Mouse (Mus musculus) embryonic fibroblast, embryonic 13.5 days (primary cell): Measurements from ENCODE around the gene Stt3b. TPM values are rescaled to one million over a fixed set of nuclear protein-coding genes. Genes with fewer than 3 reads are reported as not detected.

Source experiments
- H3K27ac ChIP-seq: 2 replicates; pipeline ENCODE4 v1.5.1; 2012; ENCODE audit warnings: low read length, control low read depth, inconsistent platforms; ENCODE audit not compliant: insufficient read depth
- H3K4me1 ChIP-seq: 2 replicates; pipeline ENCODE4 v1.6.1; 2011; ENCODE audit warnings: low read length; ENCODE audit not compliant: control insufficient read depth, insufficient read depth
- H3K4me3 ChIP-seq: 2 replicates; pipeline ENCODE4 v1.5.1; 2011; ENCODE audit warnings: mild to moderate bottlenecking, control low read depth, low read length; ENCODE audit not compliant: insufficient read depth
- CTCF ChIP-seq: IDR thresholded peaks from 2 replicates; pipeline ENCODE4 v1.5.1; 2011; ENCODE audit warnings: mild to moderate bottlenecking, control low read depth, low read length, moderate library complexity, borderline replicate concordance; ENCODE audit not compliant: insufficient read depth
- POLR2A ChIP-seq: IDR thresholded peaks from 2 replicates; pipeline ENCODE4 v1.6.1; 2011; ENCODE audit warnings: low read depth, mild to moderate bottlenecking, control low read depth, low read length, moderate library complexity
- polyA plus RNA-seq: library from polyadenylated mRNA; stranded (reverse); fragments of >200 nt; gene quantifications from 2 replicates; pipeline ENCODE4 v1.2.4, GENCODE M21; 2011; ENCODE audit warnings: low read depth; ENCODE audit not compliant: missing spikeins, insufficient read length

Gene Stt3b
- polyA plus RNA-seq, 1 experiment: 136 TPM

DNA sequence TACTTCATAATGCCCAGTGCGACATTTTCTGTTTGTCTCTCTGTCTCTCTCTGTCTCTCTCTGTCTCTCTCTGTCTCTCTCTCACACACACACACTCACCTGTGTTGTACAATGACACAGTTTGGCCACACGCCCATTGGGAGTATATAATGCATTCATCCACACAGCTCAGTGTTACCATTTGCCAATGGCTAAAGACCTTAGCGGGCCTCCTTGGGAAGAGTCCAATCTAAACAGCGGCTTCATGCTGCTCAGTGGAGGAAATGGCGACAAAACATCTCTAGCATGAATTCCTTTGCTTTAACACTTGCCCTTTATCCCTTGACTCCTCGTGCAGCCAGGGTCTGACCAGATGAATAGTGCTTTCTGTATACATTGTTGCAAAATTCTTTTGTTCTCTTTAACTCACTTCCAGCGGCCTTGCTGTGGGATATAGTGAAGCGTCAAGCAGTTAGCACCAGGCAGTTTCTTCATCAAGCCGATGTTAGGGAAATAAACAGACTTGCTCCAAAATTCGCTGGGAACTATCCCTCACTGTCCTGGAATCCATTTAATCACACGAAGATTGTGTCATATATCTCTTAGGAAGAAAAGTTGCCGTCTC is 30.1 kb upstream of the Stt3b start:
- Histone ChIP-seq H3K4me1 (peaks cover 5% of the 10 kb centered on the region; the same call in 1 of the 2 replicates), H3K27ac (no peak overlapping the region), H3K4me3 (no peak overlapping the region)
- TF ChIP-seq POLR2A: no peak
- TF ChIP-seq CTCF: no peak

DNA sequence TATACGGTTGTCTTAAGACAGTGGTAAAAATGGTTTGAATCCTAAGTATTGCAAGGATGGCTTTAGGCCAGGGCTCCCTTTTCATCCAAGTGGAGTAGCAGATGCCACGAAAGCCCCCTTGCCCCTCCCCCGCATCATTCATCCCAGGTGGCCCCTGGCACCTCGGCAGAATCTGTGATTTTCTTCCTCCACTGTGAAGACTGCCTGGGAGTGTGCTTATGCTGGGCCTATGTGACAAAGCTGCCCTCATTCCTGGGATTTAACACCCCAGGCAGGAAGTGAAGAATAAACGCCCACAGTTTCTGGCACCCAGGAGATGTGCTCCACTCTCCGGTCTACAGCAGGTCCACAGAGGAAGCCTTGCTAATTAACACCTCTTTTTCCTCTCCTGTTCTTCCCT is 28.6 kb upstream of the Stt3b start:
- peaks cover 5% of the 10 kb centered on the region; the same call in 1 of the 2 replicates for H3K4me1 ChIP-seq
- TF ChIP-seq CTCF (no peak), POLR2A (no peak)
- H3K27ac ChIP-seq: no peak overlapping the region
- H3K4me3 ChIP-seq: no peak overlapping the region

DNA sequence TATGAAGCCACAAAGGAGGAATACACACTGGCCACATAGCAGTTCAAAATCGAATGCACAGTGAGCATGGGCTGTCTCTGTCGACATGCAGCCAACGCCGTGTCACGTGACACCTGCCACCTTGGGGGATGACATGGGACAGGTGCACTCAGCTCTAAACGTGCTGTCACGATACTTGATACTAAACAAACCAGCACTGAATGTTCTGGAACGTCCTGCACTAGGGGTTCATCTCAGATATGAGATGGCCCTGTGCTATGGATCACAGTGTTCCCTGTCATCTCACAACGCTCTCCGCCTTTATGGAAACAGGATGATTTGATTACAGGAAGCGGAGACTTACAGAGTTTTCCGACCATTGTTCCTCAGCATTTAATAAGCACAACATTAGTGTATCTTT is 22.8 kb upstream of the Stt3b start:
- H3K4me3 ChIP-seq: no peak overlapping the region
- TF ChIP-seq POLR2A: no peak
- TF ChIP-seq CTCF: no peak
- no peaks in the 10 kb centered on the region for H3K4me1 ChIP-seq
- H3K27ac ChIP-seq: no peak overlapping the region

DNA sequence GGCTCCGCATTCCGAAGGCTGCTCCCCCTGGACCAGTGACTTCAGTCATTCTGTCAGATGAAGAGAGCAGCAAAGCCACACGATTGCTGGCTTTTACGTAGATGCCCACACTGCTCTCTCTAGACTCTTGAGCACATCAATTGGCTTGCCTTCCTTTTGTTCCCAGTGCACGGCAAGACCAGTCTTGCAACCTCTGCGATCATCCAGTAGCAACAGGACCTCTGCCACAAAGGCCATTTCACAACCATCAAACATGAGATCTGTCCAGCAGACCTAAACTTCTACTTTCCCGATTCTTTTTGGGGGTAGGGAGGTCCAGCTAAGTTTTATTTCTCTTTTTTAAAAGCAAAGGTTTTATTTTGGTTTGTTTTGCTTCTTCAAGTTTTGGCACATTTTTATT is 22.1 kb upstream of the Stt3b start:
- Histone ChIP-seq H3K4me3 (no peak overlapping the region), H3K4me1 (no peaks in the 10 kb centered on the region), H3K27ac (no peak overlapping the region)
- TF ChIP-seq POLR2A (no peak), CTCF (no peak)

DNA sequence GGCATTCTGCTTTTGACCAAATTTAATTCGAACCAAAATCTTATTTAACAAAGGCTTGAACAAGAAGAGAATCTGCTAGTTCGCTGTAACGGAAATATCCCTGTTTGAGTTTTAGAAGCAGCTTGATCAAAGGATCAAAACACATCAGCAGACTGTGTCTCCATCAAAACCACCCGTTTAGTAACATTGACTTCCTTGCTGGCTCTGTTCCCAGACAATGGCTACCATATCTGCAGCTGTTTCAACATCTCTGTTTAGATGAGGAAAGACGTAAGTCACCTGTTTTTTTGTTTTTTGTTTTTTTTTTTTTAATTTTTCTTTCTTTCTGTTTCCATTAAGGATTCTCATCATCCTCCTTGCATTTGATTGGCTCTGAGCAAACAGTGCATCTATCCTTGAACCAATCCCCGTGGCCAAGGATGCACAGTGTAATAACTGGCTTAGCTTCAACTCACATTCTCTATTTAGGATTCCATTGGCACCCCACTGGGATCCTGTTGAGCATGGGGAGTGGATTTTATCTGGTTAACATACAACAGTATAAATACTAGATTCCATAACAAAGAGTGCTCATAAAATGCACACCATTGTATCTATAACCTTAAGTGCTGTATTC is 20.7 kb upstream of the Stt3b start:
- no peak overlapping the region for H3K4me3 ChIP-seq
- no peak for TF ChIP-seq CTCF
- no peak for TF ChIP-seq POLR2A
- no peaks in the 10 kb centered on the region for H3K4me1 ChIP-seq
- H3K27ac ChIP-seq: no peak overlapping the region

DNA sequence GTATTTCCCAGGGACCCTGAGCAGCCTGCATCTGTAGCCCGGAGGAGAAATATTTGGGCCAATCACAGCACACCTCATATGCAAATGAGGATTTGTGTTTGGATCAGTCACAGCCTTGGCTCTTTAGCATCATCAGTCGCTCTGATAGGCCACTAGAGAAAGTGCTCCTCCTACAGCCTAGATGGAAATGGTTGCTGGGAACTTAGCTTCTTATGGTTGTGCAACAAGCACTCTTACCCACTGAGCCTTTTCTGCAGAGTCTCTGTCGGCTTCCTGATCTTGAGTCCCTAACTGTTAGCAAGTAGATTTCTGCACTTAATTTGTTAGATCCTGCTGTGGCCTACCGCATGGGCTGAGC is 16.3 kb upstream of the Stt3b start:
- TF ChIP-seq POLR2A (no peak), CTCF (no peak)
- Histone ChIP-seq H3K27ac (no peak overlapping the region), H3K4me3 (no peak overlapping the region), H3K4me1 (no peaks in the 10 kb centered on the region)

DNA sequence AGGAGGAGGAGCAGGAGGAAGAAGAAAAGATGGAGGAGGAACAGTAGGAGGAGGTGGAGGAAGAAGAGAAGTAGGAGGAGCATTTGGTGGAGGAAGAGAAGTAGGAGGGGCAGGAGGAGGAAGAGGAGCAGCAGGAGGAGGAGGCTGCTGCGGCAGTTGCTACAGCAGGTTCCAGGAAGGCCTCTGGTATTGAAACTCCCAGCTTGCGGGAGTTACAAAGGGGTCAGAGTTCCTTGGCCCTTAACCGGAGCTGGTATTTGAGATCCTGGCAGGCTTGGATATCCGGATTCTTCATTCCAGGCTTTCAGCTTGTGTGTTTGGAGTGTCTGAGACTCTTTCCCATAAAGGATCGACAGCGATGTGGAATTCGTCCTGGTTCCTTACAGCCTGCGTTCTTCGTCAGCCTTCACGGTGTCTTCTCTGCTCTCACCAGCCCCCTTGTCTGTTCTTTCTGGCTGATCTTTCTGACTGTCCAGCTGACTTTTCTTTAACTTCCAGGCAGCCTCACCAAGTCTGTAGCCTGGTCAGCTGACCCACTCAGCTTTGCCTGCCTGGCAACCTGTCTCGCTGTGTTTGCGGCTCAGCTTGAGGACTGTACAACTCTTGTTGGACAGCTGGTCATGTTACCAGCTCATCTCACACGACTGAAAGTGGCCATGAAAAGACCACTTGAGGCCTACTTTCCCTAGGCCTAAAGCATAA is 15.8 kb upstream of the Stt3b start:
- no peaks in the 10 kb centered on the region for H3K4me1 ChIP-seq
- H3K27ac ChIP-seq: no peak overlapping the region
- H3K4me3 ChIP-seq: no peak overlapping the region
- TF ChIP-seq POLR2A (no peak), CTCF (no peak)

DNA sequence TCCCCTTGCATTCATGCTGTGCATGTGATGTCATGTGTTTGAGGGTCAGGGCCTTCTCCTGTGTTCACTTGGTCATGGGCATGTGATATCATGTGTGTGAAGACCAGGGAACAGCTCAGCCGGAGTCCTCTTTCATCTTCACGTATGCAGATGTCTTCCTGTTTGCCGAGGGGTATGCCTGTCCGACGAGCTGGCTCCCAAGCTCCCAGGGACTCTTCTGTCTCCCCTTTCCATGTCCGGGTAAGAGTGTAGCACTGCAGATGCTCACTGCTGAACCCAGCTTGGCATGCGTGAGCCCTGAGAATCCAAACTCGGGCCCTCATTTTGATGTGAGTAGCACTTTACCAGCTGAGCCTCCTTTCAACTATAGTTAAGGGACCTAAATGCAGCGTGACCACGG is 13.4 kb upstream of the Stt3b start:
- TF ChIP-seq CTCF (no peak), POLR2A (no peak)
- H3K4me1 ChIP-seq: no peaks in the 10 kb centered on the region
- H3K27ac ChIP-seq: no peak overlapping the region
- H3K4me3 ChIP-seq: no peak overlapping the region

DNA sequence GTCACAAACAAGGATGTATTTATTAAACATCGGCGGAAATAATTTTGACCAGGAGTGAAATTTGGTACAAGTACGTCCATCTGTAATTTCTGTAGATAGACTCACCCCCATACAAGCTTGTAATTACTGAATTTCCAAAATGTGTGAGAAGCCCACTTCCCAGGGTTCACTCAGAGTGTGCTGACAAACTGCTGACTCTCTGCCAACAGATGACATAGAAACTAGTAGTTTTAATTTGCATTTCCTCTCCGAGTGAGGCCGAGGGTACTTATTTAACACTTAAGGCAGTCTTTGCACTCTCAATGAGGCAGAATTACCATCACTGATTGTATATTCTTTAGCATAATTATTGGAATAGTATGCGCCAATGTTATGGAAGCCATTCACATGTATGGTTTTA is 12.2 kb upstream of the Stt3b start:
- H3K4me3 ChIP-seq: no peak overlapping the region
- no peaks in the 10 kb centered on the region for H3K4me1 ChIP-seq
- H3K27ac ChIP-seq: no peak overlapping the region
- TF ChIP-seq CTCF (no peak), POLR2A (no peak)

DNA sequence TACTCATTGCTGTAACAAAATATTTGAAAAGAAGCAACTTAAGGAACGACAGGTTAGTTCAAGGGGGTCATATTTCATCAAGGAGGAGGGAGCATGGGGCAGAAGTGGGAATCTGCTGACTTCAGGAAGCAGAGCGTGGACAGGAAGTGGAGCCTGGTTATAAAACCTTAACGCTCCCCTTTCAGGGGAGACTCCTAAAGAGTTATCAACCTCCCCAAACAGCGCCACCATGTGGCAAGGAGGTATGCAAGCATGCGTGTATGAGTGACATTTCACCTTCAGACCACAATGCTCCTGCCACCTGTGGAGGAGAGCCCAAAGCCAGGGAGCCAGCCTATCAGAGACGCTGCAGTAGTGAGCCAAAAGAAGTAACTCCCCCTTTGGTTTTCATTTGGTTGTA is 10.8 kb upstream of the Stt3b start:
- H3K27ac ChIP-seq: no peak overlapping the region
- H3K4me3 ChIP-seq: no peak overlapping the region
- no peaks in the 10 kb centered on the region for H3K4me1 ChIP-seq
- TF ChIP-seq CTCF: peak; percentile 5; the same call in 1 of the 2 replicates
- TF ChIP-seq POLR2A: no peak

DNA sequence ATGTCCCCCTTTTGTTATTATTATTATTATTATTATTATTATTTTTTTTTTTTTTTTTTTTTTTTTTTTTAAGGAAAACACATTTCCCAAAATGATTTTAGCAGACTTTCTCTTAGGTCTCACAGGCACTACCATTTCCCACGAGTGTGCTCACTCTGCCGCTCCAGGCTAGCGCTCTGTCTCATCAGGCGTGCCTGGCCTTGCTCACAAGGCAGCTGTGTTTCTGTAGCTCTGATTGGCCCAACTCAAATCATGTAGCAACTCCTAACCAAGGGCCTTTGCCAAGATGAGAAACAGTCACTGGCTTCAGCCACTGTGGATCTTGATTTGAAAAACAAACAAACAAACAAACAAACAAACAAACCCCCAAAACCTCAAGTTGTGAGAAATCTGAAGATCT is 9.9 kb upstream of the Stt3b start:
- Histone ChIP-seq H3K27ac (no peak overlapping the region), H3K4me3 (no peak overlapping the region), H3K4me1 (no peaks in the 10 kb centered on the region)
- TF ChIP-seq CTCF: no peak
- TF ChIP-seq POLR2A: no peak
